Mouse (Mus musculus) inflammation-experienced regulatory T-cells (primary cell): Measurements from ENCODE around the gene Ccl7. TPM values are rescaled to one million over a fixed set of nuclear protein-coding genes. Genes with fewer than 3 reads are reported as not detected.

ENCODE experiments used
- polyA plus RNA-seq, 2 experiments: library from polyadenylated mRNA; unstranded; fragments of 100-300 nt; shearing (Covaris generic); gene quantifications; one replicate each; pipeline ENCODE4 v1.2.1; 2017

Gene Ccl7
- not detected for polyA plus RNA-seq

DNA sequence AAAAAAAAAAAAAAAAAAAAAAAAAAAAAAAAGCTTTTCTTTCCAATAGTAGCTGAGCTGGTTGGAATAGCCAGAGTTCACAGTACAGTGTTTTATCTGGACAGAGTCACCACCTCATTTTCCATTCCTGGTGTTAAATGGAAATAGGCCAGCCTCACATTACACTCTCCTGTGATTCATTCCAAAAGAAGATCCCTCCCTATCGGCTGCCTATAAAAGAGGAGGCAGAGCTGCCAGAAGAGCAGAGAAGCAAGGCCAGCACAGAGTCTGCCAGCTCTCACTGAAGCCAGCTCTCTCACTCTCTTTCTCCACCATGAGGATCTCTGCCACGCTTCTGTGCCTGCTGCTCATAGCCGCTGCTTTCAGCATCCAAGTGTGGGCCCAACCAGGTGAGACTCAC is at the start of gene Ccl7:
TSS of gene Ccl7 (plus strand) at position 242 of the 400 bp plus-strand sequence.

DNA sequence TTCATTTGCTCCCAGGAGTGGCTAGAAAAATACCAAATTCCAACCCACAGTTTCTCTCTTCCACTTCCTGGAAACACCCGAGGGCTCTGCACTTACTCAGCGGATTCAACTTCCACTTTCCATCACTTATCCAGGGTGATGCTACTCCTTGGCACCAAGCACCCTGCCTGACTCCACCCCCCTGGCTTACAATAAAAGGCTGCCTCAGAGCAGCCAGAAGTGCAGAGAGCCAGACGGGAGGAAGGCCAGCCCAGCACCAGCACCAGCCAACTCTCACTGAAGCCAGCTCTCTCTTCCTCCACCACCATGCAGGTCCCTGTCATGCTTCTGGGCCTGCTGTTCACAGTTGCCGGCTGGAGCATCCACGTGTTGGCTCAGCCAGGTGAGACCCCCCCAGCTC is 10.2 kb upstream of the Ccl7 start, which contains the start of gene Ccl2:
TSS of gene Ccl2 (plus strand) at position 216 of the 400 bp plus-strand sequence.

DNA sequence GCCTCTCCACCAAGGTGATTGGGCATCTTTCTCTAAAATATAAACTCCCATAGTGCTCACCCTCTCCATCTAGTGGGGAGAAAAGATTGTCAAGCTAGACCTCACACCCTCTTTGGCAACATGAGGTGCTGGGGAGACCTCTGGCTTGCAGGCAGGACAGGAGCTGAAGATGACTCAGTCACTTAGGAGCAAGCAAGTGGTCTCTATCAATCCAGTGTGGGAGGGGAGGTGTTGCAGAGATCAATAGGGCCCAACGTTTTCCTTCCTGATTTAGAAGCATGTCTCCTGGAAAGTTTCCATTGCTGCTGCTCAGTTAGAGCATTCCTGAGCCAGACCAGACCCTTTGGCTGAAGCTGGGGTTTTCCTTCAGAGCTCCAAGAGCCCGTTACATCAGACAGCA is 7.0 kb upstream of the Ccl7 start, which contains the start of gene Gm17268:
TSS of gene Gm17268 (minus strand) at position 28 of the 400 bp plus-strand sequence.

DNA sequence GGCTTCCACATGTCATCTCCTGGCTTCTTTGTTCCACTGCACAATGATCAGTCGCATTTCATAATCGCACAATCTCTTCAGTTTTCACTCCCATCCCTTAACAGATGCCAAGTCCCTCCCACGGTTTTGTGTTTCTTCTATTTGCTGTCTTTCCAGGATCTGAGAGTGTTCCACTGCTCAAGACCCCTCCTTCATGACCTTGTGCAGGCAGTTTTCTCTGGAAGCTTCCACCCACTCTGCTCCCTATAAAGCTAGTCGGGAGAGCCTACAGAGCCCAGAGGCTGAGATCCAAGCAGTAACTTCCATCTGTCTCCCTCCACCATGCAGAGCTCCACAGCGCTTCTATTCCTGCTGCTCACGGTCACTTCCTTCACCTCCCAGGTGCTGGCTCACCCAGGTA is 12.1 kb downstream of the Ccl7 start, which contains the start of gene Ccl11:
TSS of gene Ccl11 (plus strand) at position 178 of the 400 bp plus-strand sequence.

Other genes with a start within 250 kb of the Ccl7 start
- 1 to 10 TPM in 1 of 2 experiments, under 1 TPM in 1; 0.12 to 1.7 TPM for gene 5530401A14Rik, start 185.0 kb upstream of the Ccl7 start, polyA plus RNA-seq
- under 1 TPM; 0.10 to 0.17 TPM for gene Asic2, start 77.3 kb upstream of the Ccl7 start, polyA plus RNA-seq
- 1 to 10 TPM in 1 of 2 experiments, not detected in 1; 3.6 TPM for gene Ccl2, start 10.1 kb upstream of the Ccl7 start, polyA plus RNA-seq
- not detected for gene Gm17268, start 7.2 kb upstream of the Ccl7 start, polyA plus RNA-seq
- gene Ccl11, start 12.1 kb downstream of the Ccl7 start, polyA plus RNA-seq = not detected
- under 1 TPM in 1 of 2 experiments, not detected in 1; 0.35 TPM for gene Ccl12, start 56.1 kb downstream of the Ccl7 start, polyA plus RNA-seq
- not detected for gene Ccl8, start 69.5 kb downstream of the Ccl7 start, polyA plus RNA-seq